Mouse (Mus musculus): Measurements from ENCODE around the gene Defb21. TPM values are rescaled to one million over a fixed set of nuclear protein-coding genes. Genes with fewer than 3 reads are reported as not detected.

The Defb21 gene
- polyA plus RNA-seq, 1 experiment from 2014 or later: not detected

GRCm38 (mm10) chr2:152586926-152587560 lies 14.5 kb downstream of the Defb21 start:
- Histone ChIP-seq H3K9me3 (ENCODE audit: control insufficient read depth, low read length) (no peaks in the 10 kb centered on the region), H3K4me1 (ENCODE audit: control insufficient read depth in 2 of 2, insufficient read depth in 2 of 2, low read length in 2 of 2) (peaks cover 0 to 4% of the 10 kb centered on the region in 2 experiments; a peak in 2 of 4 replicates), H3K9ac (ENCODE audit: low read length) (no peak overlapping the region), H3K4me3 (ENCODE audit: control insufficient read depth in 1 of 2, insufficient read depth in 1 of 2, low read depth in 1 of 2, low read length in 2 of 2) (no peak overlapping the region), H3K27me3 (ENCODE audit: control insufficient read depth, insufficient read depth, low read length) (no peaks in the 10 kb centered on the region), H3K4me2 (ENCODE audit: low read length) (no peak overlapping the region), H3K36me3 (ENCODE audit: control insufficient read depth, insufficient read depth, low read length) (no peaks in the 10 kb centered on the region), H3K27ac (replicated peaks in 1 of 2; ENCODE audit: control insufficient read depth in 1 of 2, insufficient read depth in 1 of 2, low read depth in 2 of 2, low read length in 2 of 2) (no peak overlapping the region)
- no peak for ATAC-seq (ENCODE audit: insufficient number of reproducible peaks, insufficient read depth, low FRiP score, low read depth)
- 74% methylated on average over 4 of the region's 4 CpGs for WGBS

- Histone ChIP-seq H3K9ac (ENCODE audit: low read length) (no peak overlapping the region), H3K9me3 (ENCODE audit: control insufficient read depth, low read length) (no peaks in the 10 kb centered on the region), H3K4me1 (ENCODE audit: control insufficient read depth in 2 of 2, insufficient read depth in 2 of 2, low read length in 2 of 2) (peaks cover 0 to 4% of the 10 kb centered on the region in 2 experiments; a peak in 2 of 4 replicates), H3K4me2 (ENCODE audit: low read length) (no peak overlapping the region), H3K27ac (replicated peaks in 1 of 2; ENCODE audit: control insufficient read depth in 1 of 2, insufficient read depth in 1 of 2, low read depth in 2 of 2, low read length in 2 of 2) (no peak overlapping the region), H3K4me3 (ENCODE audit: control insufficient read depth in 1 of 2, insufficient read depth in 1 of 2, low read depth in 1 of 2, low read length in 2 of 2) (no peak overlapping the region), H3K36me3 (ENCODE audit: control insufficient read depth, insufficient read depth, low read length) (no peaks in the 10 kb centered on the region), H3K27me3 (ENCODE audit: control insufficient read depth, insufficient read depth, low read length) (no peaks in the 10 kb centered on the region)
- ATAC-seq (ENCODE audit: insufficient number of reproducible peaks, insufficient read depth, low FRiP score, low read depth): no peak
- 41% methylated on average over 2 of the region's 2 CpGs for WGBS
Measured at GRCm38 (mm10) chr2:152588450-152588849, 15.9 kb downstream of the Defb21 start.

GRCm38 (mm10) chr2:152589021-152589420 lies 16.5 kb downstream of the Defb21 start:
- no peak for ATAC-seq (ENCODE audit: insufficient number of reproducible peaks, insufficient read depth, low FRiP score, low read depth)

GRCm38 (mm10) chr2:152599299-152599698 lies 26.8 kb downstream of the Defb21 start, which contains the start of gene Defb45:
Defb45 (minus strand) TSS chr2:152599399.
- Histone ChIP-seq H3K4me2 (ENCODE audit: low read length) (no peak within 1 kb of the TSS), H3K9ac (ENCODE audit: low read length) (no peak within 1 kb of the TSS), H3K9me3 (ENCODE audit: control insufficient read depth, low read length) (no peaks in the 10 kb centered on the region), H3K4me1 (ENCODE audit: control insufficient read depth in 2 of 2, insufficient read depth in 2 of 2, low read length in 2 of 2) (no peaks in the 10 kb centered on the region), H3K27ac (replicated peaks in 1 of 2; ENCODE audit: control insufficient read depth in 1 of 2, insufficient read depth in 1 of 2, low read depth in 2 of 2, low read length in 2 of 2) (no peak within 1 kb of the TSS), H3K36me3 (ENCODE audit: control insufficient read depth, insufficient read depth, low read length) (no peaks in the 10 kb centered on the region), H3K4me3 (ENCODE audit: control insufficient read depth in 1 of 2, insufficient read depth in 1 of 2, low read depth in 1 of 2, low read length in 2 of 2) (no peak within 1 kb of the TSS), H3K27me3 (ENCODE audit: control insufficient read depth, insufficient read depth, low read length) (no peaks in the 10 kb centered on the region)
- ATAC-seq (ENCODE audit: insufficient number of reproducible peaks, insufficient read depth, low FRiP score, low read depth): no peak
- WGBS: 58% methylated on average over 7 of the region's 7 CpGs

More at GRCm38 (mm10) chr2:152589021-152589420, 16.5 kb downstream of the Defb21 start:
- no peak overlapping the region for H3K9ac ChIP-seq (ENCODE audit: low read length)
- no peak overlapping the region for H3K4me3 ChIP-seq (ENCODE audit: control insufficient read depth in 1 of 2, insufficient read depth in 1 of 2, low read depth in 1 of 2, low read length in 2 of 2)
- H3K27me3 ChIP-seq (ENCODE audit: control insufficient read depth, insufficient read depth, low read length): no peaks in the 10 kb centered on the region
- no peaks in the 10 kb centered on the region for H3K36me3 ChIP-seq (ENCODE audit: control insufficient read depth, insufficient read depth, low read length)
- H3K4me1 ChIP-seq (ENCODE audit: control insufficient read depth in 2 of 2, insufficient read depth in 2 of 2, low read length in 2 of 2): peaks cover 0 to 4% of the 10 kb centered on the region in 2 experiments; a peak in 2 of 4 replicates
- H3K27ac ChIP-seq (replicated peaks in 1 of 2; ENCODE audit: control insufficient read depth in 1 of 2, insufficient read depth in 1 of 2, low read depth in 2 of 2, low read length in 2 of 2): no peak overlapping the region
- no peak overlapping the region for H3K4me2 ChIP-seq (ENCODE audit: low read length)
- H3K9me3 ChIP-seq (ENCODE audit: control insufficient read depth, low read length): no peaks in the 10 kb centered on the region
- WGBS: 49% methylated on average over 6 of the region's 6 CpGs

GRCm38 (mm10) chr2:152600076-152600475 lies 27.5 kb downstream of the Defb21 start:
- no peak overlapping the region for H3K4me3 ChIP-seq (ENCODE audit: control insufficient read depth in 1 of 2, insufficient read depth in 1 of 2, low read depth in 1 of 2, low read length in 2 of 2)
- H3K4me1 ChIP-seq (ENCODE audit: control insufficient read depth in 2 of 2, insufficient read depth in 2 of 2, low read length in 2 of 2): no peaks in the 10 kb centered on the region
- H3K9me3 ChIP-seq (ENCODE audit: control insufficient read depth, low read length): no peaks in the 10 kb centered on the region
- no peaks in the 10 kb centered on the region for H3K27me3 ChIP-seq (ENCODE audit: control insufficient read depth, insufficient read depth, low read length)
- ATAC-seq (ENCODE audit: insufficient number of reproducible peaks, insufficient read depth, low FRiP score, low read depth): no peak
- H3K36me3 ChIP-seq (ENCODE audit: control insufficient read depth, insufficient read depth, low read length): no peaks in the 10 kb centered on the region
- H3K27ac ChIP-seq (replicated peaks in 1 of 2; ENCODE audit: control insufficient read depth in 1 of 2, insufficient read depth in 1 of 2, low read depth in 2 of 2, low read length in 2 of 2): no peak overlapping the region
- WGBS: 75% methylated on average over 6 of the region's 6 CpGs
- no peak overlapping the region for H3K9ac ChIP-seq (ENCODE audit: low read length)
- H3K4me2 ChIP-seq (ENCODE audit: low read length): no peak overlapping the region

- no peaks in the 10 kb centered on the region for H3K9me3 ChIP-seq (ENCODE audit: control insufficient read depth, low read length)
- no peaks in the 10 kb centered on the region for H3K27me3 ChIP-seq (ENCODE audit: control insufficient read depth, insufficient read depth, low read length)
- no peak overlapping the region for H3K27ac ChIP-seq (replicated peaks in 1 of 2; ENCODE audit: control insufficient read depth in 1 of 2, insufficient read depth in 1 of 2, low read depth in 2 of 2, low read length in 2 of 2)
- ATAC-seq (ENCODE audit: insufficient number of reproducible peaks, insufficient read depth, low FRiP score, low read depth): no peak
- no peak overlapping the region for H3K4me2 ChIP-seq (ENCODE audit: low read length)
- H3K4me3 ChIP-seq (ENCODE audit: control insufficient read depth in 1 of 2, insufficient read depth in 1 of 2, low read depth in 1 of 2, low read length in 2 of 2): no peak overlapping the region
- H3K4me1 ChIP-seq (ENCODE audit: control insufficient read depth in 2 of 2, insufficient read depth in 2 of 2, low read length in 2 of 2): no peaks in the 10 kb centered on the region
- WGBS: 72% methylated on average over 4 of the region's 4 CpGs
- H3K36me3 ChIP-seq (ENCODE audit: control insufficient read depth, insufficient read depth, low read length): no peaks in the 10 kb centered on the region
- H3K9ac ChIP-seq (ENCODE audit: low read length): no peak overlapping the region
Measured at GRCm38 (mm10) chr2:152601275-152601960, 28.9 kb downstream of the Defb21 start.

- Histone ChIP-seq H3K9me3 (ENCODE audit: control insufficient read depth, low read length) (no peaks in the 10 kb centered on the region), H3K4me3 (ENCODE audit: control insufficient read depth in 1 of 2, insufficient read depth in 1 of 2, low read depth in 1 of 2, low read length in 2 of 2) (no peak within 1 kb of the TSS), H3K9ac (ENCODE audit: low read length) (no peak within 1 kb of the TSS), H3K27me3 (ENCODE audit: control insufficient read depth, insufficient read depth, low read length) (no peaks in the 10 kb centered on the region), H3K4me2 (ENCODE audit: low read length) (no peak within 1 kb of the TSS), H3K4me1 (ENCODE audit: control insufficient read depth in 2 of 2, insufficient read depth in 2 of 2, low read length in 2 of 2) (no peaks in the 10 kb centered on the region), H3K27ac (replicated peaks in 1 of 2; ENCODE audit: control insufficient read depth in 1 of 2, insufficient read depth in 1 of 2, low read depth in 2 of 2, low read length in 2 of 2) (no peak within 1 kb of the TSS), H3K36me3 (ENCODE audit: control insufficient read depth, insufficient read depth, low read length) (no peaks in the 10 kb centered on the region)
- no peak for ATAC-seq (ENCODE audit: insufficient number of reproducible peaks, insufficient read depth, low FRiP score, low read depth)
- WGBS: 78% methylated on average over 15 of the region's 15 CpGs
Measured at GRCm38 (mm10) chr2:152604057-152604456, 31.5 kb downstream of the Defb21 start, which contains the start of gene Defb36. Defb36 (plus strand) TSS chr2:152604327.
